Mouse (Mus musculus) embryonic facial prominence, embryonic 14.5 days (tissue): ENCODE results near the gene Pxmp4. TPM values are rescaled to one million over a fixed set of nuclear protein-coding genes. Genes with fewer than 3 reads are reported as not detected.
A peak's percentile ranks its signal among the peaks of the same experiment; 100 is the strongest.

Experiments
- ATAC-seq: fragments of 200-750 bp; cut with Nextera tagmentation; 2 replicates; pipeline ENCODE4 v1.8.0; 2017; ENCODE audit warnings: low read depth, moderate number of reproducible peaks, moderate TSS enrichment
- DNase-seq: peaks from one replicate; pipeline ENCODE4 v3.0.0-alpha.2; 2015; ENCODE audit warnings: low spot score
- H3K27ac ChIP-seq: fragments of 300-500 bp; sonication (generic); replicated peaks from 2 replicates; pipeline ENCODE4 v1.5.1; 2014; ENCODE audit warnings: low read depth, mild to moderate bottlenecking, low read length, moderate library complexity
- H3K27me3 ChIP-seq: fragments of 300-500 bp; sonication (generic); replicated peaks from 2 replicates; pipeline ENCODE4 v1.6.1; 2014; ENCODE audit warnings: low read length; ENCODE audit not compliant: control insufficient read depth, insufficient read depth
- H3K36me3 ChIP-seq: fragments of 300-500 bp; sonication (generic); 2 replicates; pipeline ENCODE4 v1.6.1; 2014; ENCODE audit warnings: low read length, mixed read lengths; ENCODE audit not compliant: control insufficient read depth, insufficient read depth
- H3K4me1 ChIP-seq: fragments of 300-500 bp; sonication (generic); 2 replicates; pipeline ENCODE4 v1.6.1; 2014; ENCODE audit warnings: antibody characterized with exemption, low read length; ENCODE audit not compliant: control insufficient read depth, insufficient read depth
- H3K4me2 ChIP-seq: fragments of 300-500 bp; sonication (generic); 2 replicates; pipeline ENCODE4 v1.6.1; 2014; ENCODE audit warnings: low read depth, mild to moderate bottlenecking, low read length, moderate library complexity, mixed read lengths
- H3K4me3 ChIP-seq: fragments of 300-500 bp; sonication (generic); 2 replicates; pipeline ENCODE4 v1.5.1; 2014; ENCODE audit warnings: low read depth, mild to moderate bottlenecking, low read length
- H3K9ac ChIP-seq: fragments of 300-500 bp; sonication (generic); 2 replicates; pipeline ENCODE4 v1.6.1; 2014; ENCODE audit warnings: low read depth, mild to moderate bottlenecking, low read length, moderate library complexity, mixed read lengths
- H3K9me3 ChIP-seq: fragments of 300-500 bp; sonication (generic); 2 replicates; pipeline ENCODE4 v1.6.1; 2016; ENCODE audit warnings: low read length; ENCODE audit not compliant: control insufficient read depth
- WGBS: fragments of 180-500 bp; shearing (Covaris S2); extraction: QIAGEN DNeasy Blood & Tissue Kit; methylation state at CpG from one replicate; pipeline ENCODE4 v1.1.7; 2014; 5-methylcytosine and 5-hydroxymethylcytosine counted together
- polyA plus RNA-seq: library from polyadenylated mRNA; unstranded; fragments of >200 nt; fragmentation: Nextera tagmentation; extraction: Ambion mirVana; gene quantifications from 2 replicates; pipeline ENCODE4 v1.2.1, GENCODE M21; 2014

Pxmp4 gene
- 24.1 and 26.9 TPM in 2 replicates for polyA plus RNA-seq

DNA sequence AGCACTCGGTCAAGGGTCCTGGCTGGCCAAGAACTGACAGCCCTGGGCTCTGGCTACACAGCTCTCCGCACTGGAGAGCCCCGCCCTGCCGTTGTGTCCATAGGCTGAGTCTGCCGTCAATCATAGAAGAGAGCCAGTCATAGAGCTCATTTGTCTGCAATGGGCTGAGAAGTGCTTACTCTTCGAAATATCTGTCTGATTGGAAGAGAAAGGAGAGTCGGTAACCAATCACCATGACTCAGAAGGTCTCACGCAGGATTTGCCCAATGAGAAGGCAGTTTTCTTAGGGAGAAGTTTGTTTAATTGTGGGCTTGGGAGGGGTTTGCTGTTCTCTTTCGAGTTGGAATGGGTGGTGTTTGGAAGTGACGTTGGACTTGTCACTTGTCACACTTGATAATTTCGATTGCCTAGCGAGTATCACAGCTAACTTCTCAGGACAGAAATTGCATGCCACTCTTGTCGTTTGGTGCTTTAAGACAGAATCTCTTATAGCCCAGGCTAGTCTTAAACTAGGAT, at the start of gene Pxmp4:
Gene Pxmp4 (minus strand): TSS at position 71 of the 516 bp plus-strand sequence.
- Histone ChIP-seq H3K4me2 (peak within 1 kb of the TSS; percentile 79), H3K9me3 (no peaks in the 10 kb centered on the region), H3K9ac (peak within 1 kb of the TSS; percentile 77), H3K27ac (no peak within 1 kb of the TSS; the same call in 1 of the 2 replicates), H3K4me3 (peak within 1 kb of the TSS; percentile 63), H3K27me3 (no peaks in the 10 kb centered on the region), H3K36me3 (no peaks in the 10 kb centered on the region), H3K4me1 (peaks cover 8% of the 10 kb centered on the region)
- DNase-seq (peak; percentile 99), ATAC-seq (peak; percentile 100)
- under 1% methylated on average over 13 of the region's 13 CpGs for WGBS

DNA sequence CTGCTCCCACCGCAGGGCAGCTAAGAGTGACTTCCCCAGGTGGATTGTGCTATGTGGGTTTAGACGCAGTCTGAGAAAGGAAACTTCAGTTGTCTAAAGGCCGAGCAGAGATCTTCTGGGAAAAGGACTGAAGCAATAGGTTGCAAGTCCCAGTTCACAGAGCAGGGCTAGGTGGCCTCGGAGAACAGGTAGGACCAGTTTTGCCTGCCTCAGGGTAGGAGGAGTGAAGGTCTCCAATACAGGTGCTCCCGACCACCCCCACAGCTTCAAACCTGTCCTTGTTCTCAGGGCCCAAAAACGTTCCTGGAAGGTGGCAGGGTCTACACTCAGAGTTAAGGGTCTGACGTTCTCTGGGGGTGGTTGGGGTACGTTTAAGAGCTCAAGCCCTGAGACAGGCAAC, 47.9 kb upstream of the Pxmp4 start, which contains the start of gene Chmp4b:
Gene Chmp4b (plus strand): TSS at position 343 of the 400 bp plus-strand sequence.
- Histone ChIP-seq H3K4me1 (no peaks in the 10 kb centered on the region), H3K4me2 (no peak within 1 kb of the TSS), H3K4me3 (no peak within 1 kb of the TSS), H3K27me3 (no peaks in the 10 kb centered on the region), H3K27ac (peak within 1 kb of the TSS; percentile 63), H3K9me3 (no peaks in the 10 kb centered on the region), H3K36me3 (no peaks in the 10 kb centered on the region), H3K9ac (no peak within 1 kb of the TSS)
- WGBS: 41% methylated on average over 8 of the region's 8 CpGs
- ATAC-seq: peak; percentile 68; the same call in 1 of the 2 replicates
- peak; percentile 80 for DNase-seq

- 83% methylated on average over 3 of the region's 3 CpGs for WGBS
- Histone ChIP-seq H3K27me3 (no peaks in the 10 kb centered on the region), H3K4me3 (no peak overlapping the region), H3K9ac (no peak overlapping the region), H3K4me1 (no peaks in the 10 kb centered on the region), H3K9me3 (no peaks in the 10 kb centered on the region), H3K4me2 (no peak overlapping the region), H3K27ac (0 out of 2 replicates have a peak overlapping the region, but pooled peaks have one; percentile 35), H3K36me3 (0 out of 2 replicates have a peak, but pooled peaks cover 6% of the 10 kb centered on the region)
- no peak for DNase-seq
- no peak for ATAC-seq
Observed at GRCm38 (mm10) chr2:154650404-154650803, 46.9 kb upstream of the Pxmp4 start.

DNA sequence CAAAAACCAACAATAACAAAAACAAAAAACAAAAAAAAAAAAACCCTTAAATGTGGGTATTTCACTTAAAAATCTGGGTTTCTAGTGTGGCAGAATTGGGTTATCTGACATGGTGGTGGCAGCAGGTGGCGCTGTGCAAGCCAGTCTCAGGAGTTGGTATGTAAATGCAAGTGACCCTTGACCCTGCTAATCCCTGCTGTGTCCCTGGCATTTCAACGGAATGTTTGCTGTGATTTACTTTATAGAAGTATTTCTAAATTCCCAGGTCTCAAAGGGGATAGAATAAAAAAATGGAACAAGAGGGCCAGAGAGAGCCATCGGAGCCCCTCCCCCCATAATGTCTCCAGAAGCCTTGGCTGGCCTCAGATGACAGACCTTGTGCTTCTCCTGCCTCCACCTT, 44.6 kb upstream of the Pxmp4 start:
- no peak overlapping the region for H3K27ac ChIP-seq
- H3K4me2 ChIP-seq: no peak overlapping the region
- H3K4me3 ChIP-seq: no peak overlapping the region
- H3K9me3 ChIP-seq: no peaks in the 10 kb centered on the region
- DNase-seq: no peak
- no peak for ATAC-seq
- no peaks in the 10 kb centered on the region for H3K27me3 ChIP-seq
- 23% methylated on average over 3 of the region's 3 CpGs for WGBS
- no peaks in the 10 kb centered on the region for H3K4me1 ChIP-seq
- H3K36me3 ChIP-seq: peaks cover 16% of the 10 kb centered on the region; the same call in 1 of the 2 replicates
- no peak overlapping the region for H3K9ac ChIP-seq

DNA sequence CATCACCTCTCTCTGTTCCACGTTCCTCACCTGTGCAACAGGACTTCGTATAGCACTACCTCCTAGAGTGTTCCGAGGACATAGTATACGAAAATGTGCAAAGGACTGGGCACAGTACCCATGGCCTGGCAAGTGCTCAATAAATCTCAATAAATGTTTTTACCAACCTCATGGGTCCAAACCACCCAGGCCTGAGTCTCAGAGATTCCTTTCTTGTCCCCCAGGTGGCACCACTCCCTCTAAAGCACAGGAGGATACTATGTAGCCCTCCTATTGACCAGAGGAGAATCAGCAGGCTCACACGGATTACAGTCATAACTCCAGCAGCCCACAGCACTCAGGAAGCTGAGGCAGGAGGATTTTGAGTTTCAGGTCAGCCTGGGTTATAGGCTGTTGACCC, 43.1 kb upstream of the Pxmp4 start:
- Histone ChIP-seq H3K4me2 (no peak overlapping the region), H3K27ac (no peak overlapping the region), H3K4me3 (no peak overlapping the region), H3K9ac (no peak overlapping the region), H3K36me3 (peaks cover 23% of the 10 kb centered on the region; the same call in 1 of the 2 replicates), H3K4me1 (no peaks in the 10 kb centered on the region), H3K9me3 (no peaks in the 10 kb centered on the region), H3K27me3 (no peaks in the 10 kb centered on the region)
- WGBS: 79% methylated on average over 5 of the region's 5 CpGs
- ATAC-seq (no peak), DNase-seq (no peak)

DNA sequence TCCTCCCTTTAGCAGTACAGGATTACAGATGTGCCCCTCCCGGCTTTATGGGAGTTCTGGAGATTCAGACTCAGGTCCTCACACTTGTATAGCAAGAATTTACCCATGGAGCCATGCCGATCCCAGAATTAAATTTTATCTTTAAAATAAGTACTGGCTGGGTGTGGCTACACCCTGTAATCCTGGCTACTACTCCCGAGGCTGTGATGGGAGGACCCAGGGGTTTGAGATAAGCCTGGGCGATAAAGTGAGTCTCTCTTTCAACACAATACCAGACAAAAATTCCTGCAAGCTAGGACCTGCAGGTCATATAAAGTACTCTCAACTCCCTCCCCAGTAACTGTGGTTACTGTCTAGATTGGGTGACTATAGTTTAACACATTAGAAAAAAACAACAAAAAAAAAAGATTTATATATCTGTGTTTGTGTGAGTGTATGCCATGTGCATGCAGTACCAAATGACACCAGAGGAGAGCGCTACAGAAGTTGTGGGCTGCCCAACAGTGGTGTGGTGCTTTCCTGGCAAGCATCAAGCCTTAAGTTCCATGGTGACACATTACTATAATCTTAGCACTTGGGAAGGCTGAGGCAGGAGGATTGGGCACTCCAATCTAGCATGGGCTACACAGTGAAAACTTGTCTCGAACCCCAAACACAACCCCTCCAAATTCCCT, 39.3 kb upstream of the Pxmp4 start:
- Histone ChIP-seq H3K9ac (no peak overlapping the region), H3K4me1 (no peaks in the 10 kb centered on the region), H3K4me2 (no peak overlapping the region), H3K27ac (no peak overlapping the region), H3K36me3 (peaks cover 44% of the 10 kb centered on the region), H3K9me3 (peaks cover 5% of the 10 kb centered on the region; the same call in 1 of the 2 replicates), H3K27me3 (no peaks in the 10 kb centered on the region), H3K4me3 (no peak overlapping the region)
- DNase-seq (no peak), ATAC-seq (no peak)
- 84% methylated on average over 6 of the region's 6 CpGs for WGBS

DNA sequence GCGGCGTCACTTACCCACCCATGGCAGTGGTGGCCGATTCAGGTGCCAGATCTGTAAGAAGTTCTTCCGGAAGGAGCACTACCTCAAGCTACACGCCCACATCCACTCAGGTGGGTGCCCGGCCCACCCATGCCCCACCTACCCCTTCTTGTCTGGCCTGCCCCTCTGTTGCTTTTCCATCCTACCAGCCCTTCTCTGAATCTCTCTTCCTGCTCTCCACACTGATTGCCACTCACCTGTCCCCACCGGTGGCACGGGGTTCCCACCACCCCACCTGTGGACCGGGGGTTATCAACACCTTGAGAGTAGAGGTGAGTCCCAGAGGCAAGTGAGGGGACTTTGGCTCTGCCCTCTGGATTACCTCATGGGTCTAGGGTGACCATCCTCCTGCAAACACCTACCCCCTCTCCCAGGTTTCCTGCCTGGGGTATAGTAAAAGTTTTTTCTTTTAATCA, 38.5 kb upstream of the Pxmp4 start:
- Histone ChIP-seq H3K4me2 (no peak overlapping the region), H3K9me3 (peaks cover 5% of the 10 kb centered on the region; the same call in 1 of the 2 replicates), H3K4me3 (no peak overlapping the region), H3K27me3 (no peaks in the 10 kb centered on the region), H3K9ac (no peak overlapping the region), H3K36me3 (peaks cover 52% of the 10 kb centered on the region), H3K4me1 (no peaks in the 10 kb centered on the region), H3K27ac (no peak overlapping the region)
- ATAC-seq (no peak), DNase-seq (no peak)
- 91% methylated on average over 9 of the region's 9 CpGs for WGBS

DNA sequence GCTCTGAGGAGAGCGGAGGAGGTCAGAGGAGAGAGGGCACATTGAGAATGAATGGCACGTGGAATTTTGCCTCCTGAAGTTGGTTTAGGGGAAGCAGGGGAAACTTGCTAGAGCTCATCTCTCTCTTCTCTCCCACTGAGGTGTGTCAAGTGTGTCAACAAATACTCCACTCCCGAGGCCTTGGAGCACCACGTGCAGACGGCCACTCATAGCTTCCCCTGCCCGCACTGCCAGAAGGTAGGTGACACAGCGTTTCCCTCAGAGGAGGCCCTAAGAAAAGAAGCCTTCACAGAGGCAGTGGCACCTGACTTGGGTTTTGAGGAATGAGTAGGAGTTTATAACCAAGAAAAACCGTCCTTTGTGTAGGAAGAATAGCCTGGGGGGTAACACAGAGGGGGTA, 37.7 kb upstream of the Pxmp4 start:
- no peak overlapping the region for H3K9ac ChIP-seq
- DNase-seq (no peak), ATAC-seq (no peak)
- H3K27me3 ChIP-seq: no peaks in the 10 kb centered on the region
- H3K36me3 ChIP-seq: peaks cover 51% of the 10 kb centered on the region
- 61% methylated on average over 8 of the region's 8 CpGs for WGBS
- H3K4me3 ChIP-seq: no peak overlapping the region
- H3K4me2 ChIP-seq: no peak overlapping the region
- H3K9me3 ChIP-seq: peaks cover 5% of the 10 kb centered on the region; the same call in 1 of the 2 replicates
- no peak overlapping the region for H3K27ac ChIP-seq
- H3K4me1 ChIP-seq: no peaks in the 10 kb centered on the region
